Mouse (Mus musculus) lung, postnatal 0 days (tissue): ENCODE measurements around the gene Tra2b.

Experiments used
- CTCF ChIP-seq: IDR thresholded peaks from 2 replicates; pipeline ENCODE4 v1.5.1; 2016; ENCODE audit warnings: antibody characterized with exemption, mild to moderate bottlenecking
- EP300 ChIP-seq: IDR thresholded peaks from 2 replicates; pipeline ENCODE4 v1.6.1; 2016; ENCODE audit warnings: antibody characterized with exemption, mild to moderate bottlenecking, control low read depth

- TF ChIP-seq EP300 (no peak), CTCF (peak; percentile 93)
Measured at GRCm38 (mm10) chr16:22302606-22303005, 36.8 kb upstream of the Tra2b start.
